Mouse (Mus musculus): ENCODE measurements around the gene F2rl2.

Gene F2rl2

DNA sequence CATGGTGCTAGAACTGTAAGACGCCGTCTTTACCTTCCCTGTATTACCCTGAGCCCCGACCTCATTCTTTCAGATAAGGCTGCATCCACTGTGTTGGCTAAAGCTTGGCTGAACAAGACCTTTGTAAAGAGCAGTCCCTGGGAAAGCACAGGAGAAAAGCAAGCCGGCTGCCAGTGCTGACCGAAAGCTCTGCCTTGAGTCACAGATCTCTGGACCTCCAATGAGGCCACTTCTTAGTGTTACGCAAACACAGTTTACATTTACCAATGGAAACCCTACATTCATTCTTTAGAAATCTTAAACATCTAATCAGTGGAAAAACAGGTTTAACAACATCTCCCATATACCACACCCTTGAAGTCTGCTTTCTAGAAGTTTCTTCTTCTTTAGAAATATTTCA, 8.9 kb downstream of the F2rl2 start:
- DNase-seq = no peak

DNA sequence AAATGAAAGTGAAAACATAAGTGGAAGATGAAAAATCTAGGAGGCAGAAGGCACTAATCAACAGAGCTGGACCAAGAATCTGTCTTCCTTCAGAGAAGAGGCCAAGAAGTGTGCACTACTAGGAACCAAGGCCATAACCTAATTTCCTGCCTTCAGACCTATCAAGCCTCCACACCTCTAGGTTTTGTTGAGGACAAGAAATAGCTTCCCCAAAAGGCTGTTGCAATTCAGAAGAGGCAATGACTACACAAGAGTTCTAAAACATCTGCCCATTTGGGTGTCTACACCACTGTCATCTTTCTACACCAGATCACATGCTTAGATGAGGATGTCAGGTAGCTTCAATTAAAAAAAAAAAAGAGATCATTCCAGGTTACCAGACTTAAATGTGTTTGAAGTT, 15.4 kb downstream of the F2rl2 start:
- no peak for DNase-seq

DNA sequence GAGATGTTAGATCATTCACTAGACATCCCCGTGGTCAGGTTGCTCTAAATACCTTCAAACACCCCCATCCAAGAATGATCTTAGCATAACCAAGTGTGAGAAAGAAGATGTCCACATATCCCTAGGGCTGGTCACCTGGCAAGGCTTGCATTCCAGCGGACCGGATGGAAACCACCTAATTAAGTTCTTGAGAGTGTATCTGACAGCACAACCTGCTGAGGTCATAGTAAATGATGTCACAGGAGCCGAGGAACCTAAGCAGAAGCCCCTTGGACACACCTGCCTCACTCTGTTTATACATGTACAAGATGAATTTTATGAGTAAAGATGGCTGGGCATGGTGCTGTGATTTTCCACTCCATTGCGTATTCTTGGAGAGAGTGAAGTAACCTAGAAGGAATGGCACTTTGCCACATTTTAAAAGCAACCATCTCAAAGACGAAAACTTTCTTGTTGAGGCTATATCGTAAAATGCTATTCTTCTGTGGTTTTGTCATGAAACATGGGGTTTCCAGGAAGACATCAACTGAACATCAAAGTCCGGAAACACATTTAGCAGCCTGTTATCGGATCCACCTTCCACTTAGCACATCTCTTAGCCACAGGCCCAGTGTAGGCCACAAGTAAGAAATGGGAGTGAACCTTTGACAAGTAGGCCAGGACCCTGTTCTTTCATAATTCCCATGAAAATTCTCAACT, 16.1 kb downstream of the F2rl2 start:
- DNase-seq = no peak

DNA sequence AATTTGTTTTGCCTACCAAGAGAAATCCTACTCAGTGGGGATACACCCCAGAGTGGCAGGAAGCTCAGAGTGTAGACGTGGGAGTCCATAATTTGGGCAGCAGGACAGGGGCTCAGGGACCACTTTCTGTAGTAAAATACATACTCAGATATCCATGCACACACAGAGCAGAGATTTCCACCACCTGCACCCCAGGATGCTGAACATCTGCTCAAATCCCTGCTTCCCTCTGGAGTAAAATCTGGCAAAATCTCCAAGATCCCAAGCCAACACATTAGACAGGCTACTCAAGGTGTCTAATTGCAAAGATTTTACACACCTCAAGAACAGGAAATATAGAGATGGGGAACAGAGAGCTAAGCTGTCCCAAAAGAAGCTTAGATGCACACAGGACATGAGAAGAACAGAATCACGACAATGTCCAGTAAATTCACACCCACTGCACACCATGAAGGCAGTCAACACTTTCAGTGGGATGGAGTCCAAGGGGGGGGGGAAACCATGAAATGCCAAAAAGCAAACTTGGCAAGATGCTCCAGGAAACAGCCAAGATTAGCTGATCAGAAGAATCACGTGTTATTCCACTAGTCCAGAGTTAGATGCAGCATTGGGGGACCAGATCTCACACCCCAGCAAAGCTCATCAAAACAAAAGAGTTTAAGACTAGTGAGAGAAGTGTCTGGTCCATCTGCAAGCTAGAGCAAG, 17.8 kb downstream of the F2rl2 start:
- no peak for DNase-seq

DNA sequence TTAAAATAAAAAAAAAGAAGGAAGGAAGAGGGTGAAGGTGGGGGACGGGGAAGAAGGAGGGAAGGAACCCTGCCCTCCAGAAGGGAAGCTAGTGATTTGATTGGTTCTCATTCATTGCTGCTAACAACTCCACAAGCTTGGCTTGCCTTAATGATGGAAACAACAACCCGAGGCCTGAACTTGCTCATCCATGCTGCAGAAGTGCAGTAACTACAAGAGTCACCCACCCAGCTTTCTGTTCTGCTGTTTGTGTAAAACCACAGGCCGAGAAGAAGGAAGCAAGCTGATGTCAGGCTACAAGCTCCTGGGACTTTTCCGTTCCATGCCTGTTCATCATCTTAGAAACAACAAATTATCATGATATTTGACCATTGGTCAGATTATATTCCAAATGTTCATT, 18.7 kb downstream of the F2rl2 start:
- DNase-seq = no peak

DNA sequence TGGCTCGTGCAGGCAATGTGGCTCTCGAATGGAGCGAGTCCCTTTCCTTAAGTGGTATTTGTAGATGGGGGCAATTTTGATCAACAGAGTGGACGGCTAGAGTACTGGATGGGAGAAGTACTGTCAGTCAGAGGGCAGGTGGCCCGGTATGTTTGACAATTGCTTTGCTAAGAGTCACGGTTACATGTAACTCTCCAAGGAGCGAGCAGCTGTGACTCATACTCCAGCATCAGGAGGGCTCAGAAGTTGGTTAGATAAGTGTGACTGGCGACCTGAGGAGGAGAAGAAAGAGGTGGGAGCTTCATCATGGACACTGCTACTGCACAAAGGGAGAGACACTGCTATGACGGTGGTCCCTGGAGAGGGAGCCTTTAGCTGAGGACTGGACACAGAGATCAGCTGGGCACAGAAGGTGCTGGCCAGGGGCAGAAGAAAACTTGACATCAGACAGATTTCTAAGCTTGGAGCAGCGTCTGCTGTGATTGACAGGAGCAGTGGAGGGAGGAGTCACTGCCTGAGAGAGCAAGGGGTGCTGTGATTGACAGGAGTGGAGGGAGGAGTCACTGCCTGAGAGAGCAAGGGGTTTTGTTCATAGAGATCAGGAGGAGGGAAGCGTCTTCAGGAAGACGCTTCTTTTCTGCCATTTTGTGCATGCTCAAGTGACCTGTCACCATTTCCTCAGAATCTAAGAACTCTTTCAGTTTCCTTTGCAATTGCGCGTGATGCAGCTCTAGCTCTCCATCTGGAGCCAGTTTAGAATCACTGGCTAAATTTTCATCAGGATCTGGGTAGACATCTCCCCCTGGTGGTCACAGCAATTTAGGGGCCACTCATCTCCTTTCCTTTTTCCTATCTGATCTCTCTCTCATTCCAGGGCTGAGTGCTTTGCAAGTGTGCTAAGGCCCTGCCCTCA, 22.9 kb downstream of the F2rl2 start:
- DNase-seq = peak; percentile 55

DNA sequence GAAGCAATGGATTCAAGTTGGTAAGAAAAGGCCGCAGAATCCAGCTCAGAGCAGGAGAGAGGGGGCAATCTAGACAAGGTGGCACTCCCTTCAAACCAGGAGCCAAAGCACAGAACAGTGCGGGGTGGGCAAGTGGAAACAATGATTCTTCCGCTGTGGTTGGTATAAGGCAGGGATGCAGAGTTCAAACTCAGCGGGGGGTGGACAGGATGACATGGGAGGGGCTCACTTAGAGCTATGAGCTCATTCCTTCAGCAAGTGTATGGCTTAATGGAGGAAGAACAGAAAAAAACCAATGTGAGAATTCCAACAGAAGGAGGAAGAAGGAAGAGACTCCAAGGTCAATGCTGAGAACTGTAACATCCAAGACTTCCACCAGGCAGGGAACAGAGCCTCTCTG, 33.8 kb downstream of the F2rl2 start:
- DNase-seq = no peak

DNA sequence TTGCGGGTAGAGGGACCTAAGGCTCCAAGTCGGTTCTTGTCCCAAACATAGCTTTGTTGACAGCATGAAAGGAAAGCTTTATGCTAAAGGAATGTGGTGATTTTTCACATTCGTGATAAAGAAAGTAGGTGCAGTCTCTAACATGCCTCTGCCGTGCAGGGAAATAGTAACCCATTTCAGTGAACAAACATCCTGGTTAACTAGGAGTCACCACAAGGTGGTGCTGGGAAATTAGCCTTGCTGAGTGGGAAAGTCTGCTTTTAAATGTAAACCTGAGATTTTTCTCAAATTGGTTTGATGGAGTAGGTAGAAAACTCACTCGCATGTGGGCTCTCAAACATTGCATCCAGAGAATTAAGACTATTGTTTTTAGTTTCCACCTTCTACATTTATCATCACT, 43.0 kb downstream of the F2rl2 start:
- peak; percentile 26 for DNase-seq

DNA sequence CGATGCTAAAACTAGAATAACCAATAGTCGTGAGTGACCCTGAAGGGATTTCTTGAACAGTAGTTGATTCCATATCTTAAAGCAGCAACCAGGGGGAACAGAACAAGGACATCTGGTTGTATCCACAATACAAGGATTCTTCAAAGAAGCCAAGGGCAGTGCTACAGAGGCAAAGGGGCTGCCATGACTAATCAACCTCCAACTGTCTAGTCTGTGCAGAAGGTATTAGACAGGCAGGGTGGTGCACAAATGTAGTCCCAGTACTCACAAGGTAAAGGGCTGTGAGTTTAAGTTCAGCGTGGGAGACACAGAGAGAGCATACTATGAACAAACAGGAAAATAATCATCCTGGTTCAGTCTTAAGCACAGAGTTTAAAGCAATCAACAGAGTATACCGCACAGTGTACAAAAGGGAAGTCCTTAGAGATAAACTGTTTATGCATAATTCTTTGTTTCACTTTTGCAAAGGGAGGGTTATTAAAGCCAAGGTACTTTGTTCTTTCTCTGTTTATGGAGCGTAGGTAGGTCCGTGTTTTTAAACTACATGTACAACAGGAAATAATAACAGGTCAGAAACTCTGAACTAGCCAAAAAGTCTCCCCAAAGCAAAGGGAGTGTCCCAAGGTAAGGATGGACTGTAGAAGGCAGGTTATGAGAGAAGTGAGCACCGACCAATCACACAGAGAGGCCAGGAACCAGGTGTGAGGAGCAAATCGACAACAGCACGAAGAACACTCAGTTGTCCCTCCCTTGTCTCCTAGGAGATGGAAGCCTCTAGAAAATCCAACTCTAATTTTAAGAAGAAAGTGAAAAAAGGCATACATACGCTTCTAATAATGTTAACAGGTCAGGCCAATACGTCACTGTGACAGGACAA, 45.4 kb downstream of the F2rl2 start:
- no peak for DNase-seq

DNA sequence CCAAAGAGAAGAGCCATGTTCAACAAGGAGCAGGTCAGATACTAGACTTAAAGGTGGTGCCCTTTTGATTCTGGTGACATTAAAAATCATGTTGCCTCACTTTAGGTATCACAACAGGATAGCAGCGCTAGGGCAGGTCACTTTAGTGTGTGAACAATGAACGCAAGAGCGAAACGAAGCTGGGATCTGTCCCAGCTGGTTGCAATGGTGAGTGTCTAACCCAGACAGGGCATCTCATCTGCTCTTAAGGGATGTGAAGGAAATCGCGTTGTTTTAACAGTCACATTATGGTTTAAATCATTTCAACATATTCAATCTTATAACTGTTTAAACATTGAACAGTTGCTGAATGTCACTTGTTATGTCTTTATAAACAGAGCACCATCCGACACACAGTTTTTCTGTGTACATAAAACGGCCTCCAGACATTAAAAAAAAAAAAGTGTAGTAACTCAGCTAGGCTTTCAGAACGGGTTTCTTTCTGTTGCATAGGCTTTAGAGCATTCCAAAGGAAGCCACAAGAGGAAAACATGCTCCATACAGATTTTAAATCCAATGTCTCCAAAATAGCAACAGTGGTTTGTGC, 46.3 kb downstream of the F2rl2 start:
- no peak for DNase-seq

DNA sequence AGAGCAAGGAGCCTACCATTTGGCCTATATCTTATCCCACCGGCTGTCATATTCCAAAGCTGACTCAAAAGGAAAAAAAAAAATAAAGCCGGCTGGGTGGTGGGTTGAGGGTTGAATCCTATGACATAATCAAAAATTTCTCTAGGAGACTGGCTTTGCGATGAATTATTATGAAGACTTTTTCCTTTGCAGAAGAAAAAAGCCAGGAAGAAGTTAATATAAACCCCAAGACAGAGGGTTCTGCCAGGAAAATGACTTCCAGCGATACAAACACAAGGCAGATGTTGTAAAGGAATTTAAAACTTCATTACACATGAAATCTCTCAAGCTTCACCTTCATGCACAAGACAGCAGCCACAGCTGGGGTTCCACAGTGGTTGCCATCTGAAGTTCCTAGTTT, 48.8 kb downstream of the F2rl2 start:
- DNase-seq = no peak

DNA sequence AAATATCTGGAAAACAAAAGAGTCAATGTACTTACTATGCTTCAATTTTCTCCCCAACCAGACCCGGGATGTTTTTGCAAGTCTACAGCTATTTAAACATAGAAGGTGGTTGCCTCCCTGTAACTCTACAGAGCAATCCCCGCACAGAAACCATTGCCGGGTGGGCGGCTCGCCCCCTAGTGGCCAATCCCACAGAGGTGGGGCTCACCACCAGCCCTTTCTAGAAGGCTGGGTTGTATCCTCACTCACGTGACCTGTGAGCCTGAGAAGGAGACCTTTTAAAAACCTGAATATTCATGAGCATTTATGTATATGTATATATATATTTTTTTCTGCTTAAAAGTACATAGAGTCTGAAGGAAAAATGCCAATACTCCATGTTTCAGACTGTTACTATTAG, 49.9 kb downstream of the F2rl2 start:
- DNase-seq = peak; percentile 58

DNA sequence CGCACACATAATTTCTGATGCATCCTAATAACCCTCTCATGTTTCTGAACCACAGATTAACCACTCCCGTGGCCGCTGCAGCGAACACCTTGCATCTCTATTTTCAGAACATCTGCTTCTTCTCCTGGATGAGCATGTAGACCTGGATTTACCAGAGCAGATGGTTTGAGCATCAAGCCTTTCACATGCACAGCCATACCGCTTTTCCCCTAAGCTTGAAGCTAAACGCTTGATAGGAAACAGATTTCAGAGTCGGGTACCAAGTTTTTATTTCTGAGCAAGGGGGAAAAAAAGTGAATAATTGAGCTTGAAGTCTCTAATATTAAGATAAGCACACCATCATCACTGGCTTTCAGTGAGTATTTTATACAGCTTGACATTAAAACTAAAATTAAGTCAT, 50.4 kb downstream of the F2rl2 start:
- DNase-seq = no peak

DNA sequence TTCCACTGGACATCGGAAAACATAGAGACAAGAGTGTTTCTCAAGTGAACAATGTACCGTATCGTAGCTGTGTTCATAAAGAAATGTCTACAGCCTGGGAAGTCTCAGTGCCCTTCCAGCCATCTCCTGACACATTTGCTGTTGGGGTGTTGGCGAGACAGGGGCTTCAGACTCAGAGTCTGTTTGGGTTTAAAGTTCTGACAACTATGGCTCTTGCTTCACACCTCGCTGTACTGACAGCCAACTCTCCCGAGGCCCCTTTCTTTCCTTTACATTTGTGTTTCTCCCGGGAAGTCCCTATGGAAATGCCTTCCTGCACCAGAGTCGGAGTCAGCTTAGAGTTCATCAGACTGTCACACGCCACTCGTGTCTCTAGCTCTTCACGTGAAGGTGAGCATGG, 50.9 kb downstream of the F2rl2 start:
- DNase-seq = no peak
